Mouse (Mus musculus) stomach, postnatal 0 days (tissue): ENCODE results near the gene Il22ra1. TPM values are rescaled to one million over a fixed set of nuclear protein-coding genes. Genes with fewer than 3 reads are reported as not detected.

ENCODE experiments used
- ATAC-seq: fragments of 200-750 bp; cut with Nextera tagmentation; 2 replicates; pipeline ENCODE4 v1.8.0; 2017; ENCODE audit not compliant: low FRiP score, low TSS enrichment
- DNase-seq: peaks from one replicate; pipeline ENCODE4 v3.0.0-alpha.2; 2016; ENCODE audit warnings: low spot score
- H3K27ac ChIP-seq: fragments of 300-500 bp; sonication (generic); replicated peaks from 2 replicates; pipeline ENCODE4 v1.5.1; 2014; ENCODE audit warnings: mild to moderate bottlenecking, control low read depth
- H3K27me3 ChIP-seq: fragments of 300-500 bp; sonication (generic); 2 replicates; pipeline ENCODE4 v1.6.1; 2014; ENCODE audit warnings: low read length; ENCODE audit not compliant: control insufficient read depth, insufficient read depth
- H3K36me3 ChIP-seq: fragments of 300-500 bp; sonication (generic); 2 replicates; pipeline ENCODE4 v1.6.1; 2014; ENCODE audit warnings: low read length, mixed read lengths; ENCODE audit not compliant: control insufficient read depth, insufficient read depth
- H3K4me1 ChIP-seq: fragments of 300-500 bp; sonication (generic); replicated peaks from 2 replicates; pipeline ENCODE4 v1.6.1; 2014; ENCODE audit warnings: antibody characterized with exemption; ENCODE audit not compliant: control insufficient read depth, insufficient read depth
- H3K4me2 ChIP-seq: fragments of 300-500 bp; sonication (generic); replicated peaks from 2 replicates; pipeline ENCODE4 v1.6.1; 2014; ENCODE audit warnings: low read depth, mild to moderate bottlenecking, control low read depth, moderate library complexity
- H3K4me3 ChIP-seq: fragments of 300-500 bp; sonication (generic); 2 replicates; pipeline ENCODE4 v1.5.1; 2014; ENCODE audit warnings: low read depth, low read length, control low read depth
- H3K9ac ChIP-seq: fragments of 300-500 bp; sonication (generic); 2 replicates; pipeline ENCODE4 v1.6.1; 2014; ENCODE audit warnings: mild to moderate bottlenecking, low read length, control low read depth, mixed read lengths
- H3K9me3 ChIP-seq: fragments of 300-500 bp; sonication (generic); 2 replicates; pipeline ENCODE4 v1.6.1; 2016; ENCODE audit warnings: low read length; ENCODE audit not compliant: control insufficient read depth
- CTCF ChIP-seq: IDR thresholded peaks from 2 replicates; pipeline ENCODE4 v1.5.1; 2016; ENCODE audit warnings: antibody characterized with exemption, low read depth, mild to moderate bottlenecking, moderate library complexity
- EP300 ChIP-seq: optimal IDR thresholded peaks from 2 replicates; pipeline ENCODE3; 2016; ENCODE audit warnings: antibody characterized with exemption
- WGBS: fragments of 180-500 bp; shearing (Covaris S2); extraction: QIAGEN DNeasy Blood & Tissue Kit; methylation state at CpG from one replicate; pipeline ENCODE4 v1.1.7; 2014; 5-methylcytosine and 5-hydroxymethylcytosine counted together
- polyA plus RNA-seq: library from polyadenylated mRNA; unstranded; fragments of >200 nt; fragmentation: Nextera tagmentation; extraction: Ambion mirVana; gene quantifications from 2 replicates; pipeline ENCODE4 v1.2.1, GENCODE M21; 2015

Gene Il22ra1
- polyA plus RNA-seq, 1 experiment from 2014 or later = 0.63 TPM

GRCm38 (mm10) chr4:135768572-135769526 lies 40.9 kb downstream of the Il22ra1 start:
- Histone ChIP-seq H3K9ac (no peak overlapping the region), H3K4me3 (no peak overlapping the region), H3K27ac (no peak overlapping the region), H3K4me2 (no peak overlapping the region), H3K27me3 (no peaks in the 10 kb centered on the region), H3K36me3 (no peaks in the 10 kb centered on the region), H3K4me1 (no peaks in the 10 kb centered on the region), H3K9me3 (no peaks in the 10 kb centered on the region)
- peak; percentile 48; the same call in 1 of the 2 replicates for ATAC-seq
- 56% methylated on average over 14 of the region's 14 CpGs for WGBS
- TF ChIP-seq EP300 (no peak), CTCF (peak; percentile 82)
- DNase-seq = peak; percentile 57

GRCm38 (mm10) chr4:135770611-135771305 lies 42.8 kb downstream of the Il22ra1 start:
- no peak for TF ChIP-seq EP300
- no peak for TF ChIP-seq CTCF
- H3K4me3 ChIP-seq = no peak overlapping the region
- no peak overlapping the region for H3K27ac ChIP-seq
- WGBS = 88% methylated on average over 18 of the region's 18 CpGs
- H3K36me3 ChIP-seq = no peaks in the 10 kb centered on the region
- no peak overlapping the region for H3K4me2 ChIP-seq
- H3K4me1 ChIP-seq = no peaks in the 10 kb centered on the region
- no peaks in the 10 kb centered on the region for H3K27me3 ChIP-seq
- DNase-seq (no peak), ATAC-seq (no peak)
- no peaks in the 10 kb centered on the region for H3K9me3 ChIP-seq
- no peak overlapping the region for H3K9ac ChIP-seq

GRCm38 (mm10) chr4:135771592-135771991 lies 43.6 kb downstream of the Il22ra1 start:
- DNase-seq (no peak), ATAC-seq (no peak)
- no peak for TF ChIP-seq EP300
- no peak for TF ChIP-seq CTCF
- H3K27me3 ChIP-seq = no peaks in the 10 kb centered on the region
- H3K4me3 ChIP-seq = no peak overlapping the region
- no peak overlapping the region for H3K4me2 ChIP-seq
- no peaks in the 10 kb centered on the region for H3K36me3 ChIP-seq
- H3K9me3 ChIP-seq = no peaks in the 10 kb centered on the region
- WGBS = 86% methylated on average over 6 of the region's 6 CpGs
- H3K9ac ChIP-seq = no peak overlapping the region
- no peaks in the 10 kb centered on the region for H3K4me1 ChIP-seq
- H3K27ac ChIP-seq = no peak overlapping the region

GRCm38 (mm10) chr4:135772671-135773070 lies 44.7 kb downstream of the Il22ra1 start:
- DNase-seq (no peak), ATAC-seq (no peak)

GRCm38 (mm10) chr4:135774496-135774895 lies 46.5 kb downstream of the Il22ra1 start:
- ATAC-seq (no peak), DNase-seq (no peak)
- H3K9me3 ChIP-seq = no peaks in the 10 kb centered on the region

More at GRCm38 (mm10) chr4:135772671-135773070, 44.7 kb downstream of the Il22ra1 start:
- Histone ChIP-seq H3K27me3 (no peaks in the 10 kb centered on the region), H3K9ac (no peak overlapping the region), H3K9me3 (no peaks in the 10 kb centered on the region), H3K4me1 (no peaks in the 10 kb centered on the region), H3K27ac (no peak overlapping the region), H3K4me3 (no peak overlapping the region), H3K36me3 (no peaks in the 10 kb centered on the region), H3K4me2 (no peak overlapping the region)
- 58% methylated on average over 4 of the region's 4 CpGs for WGBS
- TF ChIP-seq EP300 (no peak), CTCF (no peak)

More at GRCm38 (mm10) chr4:135774496-135774895, 46.5 kb downstream of the Il22ra1 start:
- H3K4me3 ChIP-seq = no peak overlapping the region
- no peaks in the 10 kb centered on the region for H3K36me3 ChIP-seq
- no peak for TF ChIP-seq EP300
- no peak for TF ChIP-seq CTCF
- H3K4me2 ChIP-seq = no peak overlapping the region
- no peaks in the 10 kb centered on the region for H3K4me1 ChIP-seq
- H3K9ac ChIP-seq = no peak overlapping the region
- no peaks in the 10 kb centered on the region for H3K27me3 ChIP-seq
- WGBS = 72% methylated on average over 8 of the region's 8 CpGs
- H3K27ac ChIP-seq = no peak overlapping the region
